Mouse (Mus musculus): ENCODE measurements around the gene Agk. TPM values are rescaled to one million over a fixed set of nuclear protein-coding genes. Genes with fewer than 3 reads are reported as not detected.

Agk gene
- polyA plus RNA-seq, 1 experiment from 2014 or later: 13.1 TPM

GRCm38 (mm10) chr6:40443281-40443928 lies 118.4 kb downstream of the Agk start:
- WGBS (ENCODE audit: missing documents): 38% methylated on average over 10 of the region's 10 CpGs
- no peak overlapping the region for H3K4me3 ChIP-seq (ENCODE audit: inconsistent target)
- H3K27ac ChIP-seq: no peak overlapping the region
- no peaks in the 10 kb centered on the region for H3K79me2 ChIP-seq (ENCODE audit: inconsistent target)
- H3K36me3 ChIP-seq (ENCODE audit: inconsistent target): no peaks in the 10 kb centered on the region

Other genes starting within 250 kb of the Agk start
- 0.63 to 1.2 TPM (median 1.1 TPM) in 3 replicates for gene E330009J07Rik, start 111.0 kb downstream of the Agk start, polyA plus RNA-seq (2018)
- not detected in 3 replicates for gene Wee2, start 113.9 kb downstream of the Agk start, polyA plus RNA-seq (2018)
- gene Ssbp1, start 146.2 kb downstream of the Agk start, polyA plus RNA-seq (2018): 40.4 to 71.1 TPM (median 43.2 TPM) in 3 replicates
- not detected in 3 replicates for gene Tas2r137, start 166.1 kb downstream of the Agk start, polyA plus RNA-seq (2018)
- gene Tas2r108, start 168.4 kb downstream of the Agk start, polyA plus RNA-seq (2018): not detected in 3 replicates
- not detected in 3 replicates for gene Prss37, start 194.3 kb downstream of the Agk start, polyA plus RNA-seq (2018)
- gene Olfr461, start 229.9 kb downstream of the Agk start, polyA plus RNA-seq (2018): not detected in 3 replicates
- not detected in 3 replicates for gene Olfr460, start 244.3 kb downstream of the Agk start, polyA plus RNA-seq (2018)